Mouse (Mus musculus) granulocyte monocyte progenitor cell, adult 5-6 weeks (primary cell): ENCODE data around the gene Gm11077. TPM values are rescaled to one million over a fixed set of nuclear protein-coding genes. Genes with fewer than 3 reads are reported as not detected.

Source experiments
- ATAC-seq: replicated peaks from 2 replicates; pipeline ENCODE4 v1.8.0; 2016; ENCODE audit warnings: mild to moderate bottlenecking, moderate TSS enrichment, inconsistent platforms; ENCODE audit not compliant: poor library complexity, severe bottlenecking
- total RNA-seq, 2 experiments: library from RNA; stranded (forward) in 1 of 2; stranded (reverse) in 1 of 2; fragments of 200-712, 200-1000 nt in 1 of 2; fragments of >200 nt in 1 of 2; fragmentation: Nextera tagmentation in 1 of 2; gene quantifications; 2 replicates each; pipeline ENCODE4 v1.2.3; 2014 to 2017

Gm11077 gene
- total RNA-seq, 2 experiments from 2014 or later = not detected

- ATAC-seq = no peak
Measured at GRCm38 (mm10) chr6:140733641-140733986, 4.5 kb downstream of the Gm11077 start.

GRCm38 (mm10) chr6:140745586-140745985 lies 16.5 kb downstream of the Gm11077 start:
- ATAC-seq = no peak

DNA sequence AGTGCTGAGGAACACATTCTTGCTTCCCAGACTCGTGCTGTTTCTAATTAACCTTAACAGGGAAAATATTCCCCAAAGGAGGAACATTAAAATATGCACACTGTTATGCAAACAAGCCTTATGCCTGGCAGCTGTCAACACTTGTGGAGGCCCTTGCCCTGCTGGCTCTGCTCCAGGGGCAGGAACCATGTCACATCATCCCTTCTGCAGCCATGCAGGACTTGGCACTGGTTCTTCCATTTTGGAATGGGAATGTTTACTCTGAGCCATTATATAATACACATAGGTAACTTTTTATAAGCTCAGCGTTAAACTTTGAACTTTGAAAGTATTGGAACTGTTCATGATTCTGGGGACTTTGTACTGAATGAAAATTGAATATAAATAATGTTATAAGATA lies 18.5 kb downstream of the Gm11077 start:
- no peak for ATAC-seq

DNA sequence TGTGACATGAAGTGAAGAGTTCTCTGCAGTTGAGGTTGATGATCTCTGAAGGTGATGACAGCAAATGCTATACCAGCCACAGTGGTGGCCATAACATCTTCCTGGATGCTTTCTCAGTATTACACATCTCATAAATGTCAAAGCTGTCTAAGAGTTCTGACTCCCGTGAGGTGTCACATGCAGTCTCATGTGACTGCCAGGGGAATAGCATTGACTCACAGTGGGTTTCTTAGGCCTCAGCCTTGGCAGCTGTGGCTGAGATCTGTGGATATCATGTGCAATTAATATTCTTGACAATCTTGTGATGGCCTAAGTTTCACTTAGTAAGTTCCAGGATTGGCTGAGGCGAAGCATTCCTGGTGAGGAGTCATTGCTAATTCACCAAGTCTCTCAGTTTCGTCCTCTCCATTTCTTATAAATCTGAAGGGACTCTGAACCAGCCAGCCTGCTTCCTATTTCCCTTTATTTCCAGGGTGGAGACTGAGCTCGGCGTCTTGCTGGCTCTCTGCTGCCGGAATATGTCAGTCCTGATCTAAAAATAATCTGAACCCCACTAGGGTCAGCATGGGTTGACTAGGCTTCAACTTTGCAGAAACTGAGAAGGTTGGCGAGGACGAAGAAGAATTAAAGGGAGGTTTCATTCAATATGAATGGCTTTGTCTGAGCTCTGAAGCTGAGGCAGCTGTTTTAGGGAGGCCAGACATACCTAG lies 21.4 kb downstream of the Gm11077 start:
- ATAC-seq = no peak

GRCm38 (mm10) chr6:140766365-140766764 lies 37.3 kb downstream of the Gm11077 start:
- peak; percentile 87 for ATAC-seq

GRCm38 (mm10) chr6:140767237-140767636 lies 38.2 kb downstream of the Gm11077 start:
- peak; percentile 86 for ATAC-seq

DNA sequence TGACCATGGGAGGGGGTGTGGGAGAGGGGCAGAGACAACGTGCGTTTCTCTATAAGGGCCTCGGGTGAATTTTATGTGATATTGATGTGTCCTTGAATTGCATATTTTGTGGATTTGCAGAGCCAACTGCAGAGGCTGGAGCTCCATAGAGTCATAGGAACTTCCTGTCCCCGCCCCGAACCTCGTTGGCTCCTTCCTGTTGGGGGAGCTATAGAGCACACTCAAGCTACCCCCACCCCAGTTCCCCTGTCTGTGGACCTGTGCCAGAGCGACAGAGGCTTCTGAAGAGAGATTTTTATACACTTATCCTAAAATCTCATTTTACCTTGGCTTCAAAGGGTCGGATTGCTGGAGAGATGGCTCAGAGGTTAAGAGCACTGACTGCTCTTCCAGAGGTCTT lies 39.1 kb downstream of the Gm11077 start:
- ATAC-seq = no peak

GRCm38 (mm10) chr6:140768859-140769640 lies 40.0 kb downstream of the Gm11077 start:
- no peak for ATAC-seq

DNA sequence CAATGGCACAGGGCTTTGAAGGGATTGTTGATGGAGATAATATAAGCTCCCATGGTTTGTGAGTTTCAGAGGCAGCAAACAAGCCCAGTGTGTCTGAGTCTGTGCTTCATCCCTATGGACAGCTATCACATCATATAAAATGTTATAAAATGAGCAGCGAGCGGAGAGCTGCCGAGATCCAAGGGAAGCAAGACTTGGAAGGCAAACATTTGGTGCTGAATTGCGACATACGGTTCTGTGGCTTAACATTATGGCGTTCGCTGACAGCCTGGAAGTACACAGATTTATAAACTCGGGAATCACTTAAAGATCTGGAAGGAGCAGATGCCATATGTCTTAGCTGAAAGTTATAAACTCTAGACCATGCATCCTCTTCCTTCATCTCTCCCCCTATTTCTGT lies 47.2 kb downstream of the Gm11077 start:
- no peak for ATAC-seq

GRCm38 (mm10) chr6:140782524-140782923 lies 53.4 kb downstream of the Gm11077 start:
- no peak for ATAC-seq

- ATAC-seq = no peak
Measured at GRCm38 (mm10) chr6:140786058-140786457, 57.0 kb downstream of the Gm11077 start.

- ATAC-seq = peak; percentile 82
Measured at GRCm38 (mm10) chr6:140789850-140790249, 60.8 kb downstream of the Gm11077 start.

GRCm38 (mm10) chr6:140793676-140794262 lies 64.7 kb downstream of the Gm11077 start:
- no peak for ATAC-seq

- ATAC-seq = no peak
Measured at GRCm38 (mm10) chr6:140798841-140799240, 69.8 kb downstream of the Gm11077 start.

GRCm38 (mm10) chr6:140799435-140800040 lies 70.5 kb downstream of the Gm11077 start:
- ATAC-seq = no peak

GRCm38 (mm10) chr6:140800587-140800986 lies 71.5 kb downstream of the Gm11077 start:
- ATAC-seq = no peak

Other genes starting within 250 kb of the Gm11077 start
- 32.0 and 38.7 TPM in 2 replicates for gene Aebp2, start 106.6 kb upstream of the Gm11077 start, total RNA-seq (2014; fragmentation: Nextera tagmentation)
- gene Aebp2, start 106.6 kb upstream of the Gm11077 start, total RNA-seq (2017) = 39.4 and 55.3 TPM in 2 replicates